Mouse (Mus musculus): ENCODE measurements at regions not wholly inside any gene's neighbourhood (a gene's known extent, or its start where the extent isn't known, plus 50 kb on each side); places are given as distances from the start of the nearest gene placed in this dataset.
A peak's percentile ranks its signal among the peaks of the same experiment; 100 is the strongest.

DNA sequence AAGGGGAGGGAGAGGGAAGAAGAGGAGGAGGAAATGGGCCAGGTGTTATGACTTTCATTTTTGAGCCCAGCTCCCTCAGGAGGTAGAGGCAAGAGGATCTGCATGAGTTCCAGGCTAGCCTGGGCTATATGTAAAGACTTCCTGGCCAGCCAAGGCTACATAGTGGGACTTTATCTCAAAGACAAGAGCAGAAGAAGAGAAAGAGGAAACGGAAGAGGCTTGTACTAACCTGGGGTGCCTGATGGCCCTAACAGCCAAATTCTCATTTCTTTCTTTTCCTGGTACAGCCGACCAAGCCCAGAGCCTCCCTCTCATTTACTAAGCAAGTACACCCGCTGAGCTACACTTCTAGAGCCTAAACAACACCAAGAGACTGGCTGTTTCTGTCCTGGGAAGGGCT lies 56.0 kb upstream of the Slc2a1 start:
- Histone ChIP-seq H3K36me3 (ENCODE audit: control insufficient read depth, insufficient read depth, low read length, poor library complexity, severe bottlenecking) (no peaks in the 10 kb centered on the region), H3K27me3 (ENCODE audit: control insufficient read depth, insufficient read depth, low read length, poor library complexity, severe bottlenecking) (no peaks in the 10 kb centered on the region)
- DNase-seq (ENCODE audit: low read depth, low spot score): peak; percentile 12

GRCm38 (mm10) chr4:119053241-119053640 lies 55.3 kb upstream of the Slc2a1 start:
- DNase-seq (ENCODE audit: low read depth, low spot score): no peak
- Histone ChIP-seq H3K36me3 (ENCODE audit: control insufficient read depth, insufficient read depth, low read length, poor library complexity, severe bottlenecking) (no peaks in the 10 kb centered on the region), H3K27me3 (ENCODE audit: control insufficient read depth, insufficient read depth, low read length, poor library complexity, severe bottlenecking) (no peaks in the 10 kb centered on the region)

DNA sequence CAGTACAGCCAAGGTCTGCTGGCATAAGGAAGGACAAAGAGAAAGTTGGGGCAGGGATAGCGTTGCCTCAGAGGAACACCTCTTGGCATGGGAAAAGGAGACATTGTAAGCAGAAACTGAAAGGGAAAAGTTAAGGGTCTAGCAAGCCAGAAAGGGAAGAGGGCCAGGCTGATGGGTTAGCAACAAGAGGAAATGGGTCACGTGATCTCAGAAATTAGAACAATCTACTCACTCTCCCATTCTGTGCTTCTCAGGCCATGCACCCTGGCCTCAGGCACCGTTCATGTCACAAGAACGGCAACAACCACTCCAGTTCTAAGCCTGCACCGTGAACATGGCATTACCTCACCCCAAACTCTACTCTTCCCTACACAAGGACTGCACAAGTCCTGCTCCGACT lies 54.8 kb upstream of the Slc2a1 start:
- peak; percentile 4 for DNase-seq (ENCODE audit: low read depth, low spot score)
- Histone ChIP-seq H3K27me3 (ENCODE audit: control insufficient read depth, insufficient read depth, low read length, poor library complexity, severe bottlenecking) (no peaks in the 10 kb centered on the region), H3K36me3 (ENCODE audit: control insufficient read depth, insufficient read depth, low read length, poor library complexity, severe bottlenecking) (no peaks in the 10 kb centered on the region)

DNA sequence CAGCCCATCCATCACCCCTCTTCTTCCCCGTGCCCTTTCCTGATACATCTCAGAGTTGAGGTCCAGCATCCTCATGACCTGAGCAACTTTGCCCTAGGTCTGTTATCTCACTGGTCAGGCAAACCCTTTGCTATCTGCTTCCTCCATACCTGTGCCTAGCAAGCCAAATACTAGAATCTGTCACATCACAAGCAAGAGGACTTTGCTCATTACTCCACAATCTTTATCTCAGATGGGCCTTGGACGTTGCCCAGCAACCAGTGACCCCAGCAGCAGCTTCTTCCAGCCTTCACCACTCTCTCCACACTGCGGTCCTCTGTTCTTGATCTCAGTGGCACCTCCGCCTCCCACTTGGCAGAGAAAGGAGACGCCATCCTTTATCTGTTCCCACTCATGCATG lies 54.4 kb upstream of the Slc2a1 start:
- no peak for DNase-seq (ENCODE audit: low read depth, low spot score)
- Histone ChIP-seq H3K27me3 (ENCODE audit: control insufficient read depth, insufficient read depth, low read length, poor library complexity, severe bottlenecking) (no peaks in the 10 kb centered on the region), H3K36me3 (ENCODE audit: control insufficient read depth, insufficient read depth, low read length, poor library complexity, severe bottlenecking) (no peaks in the 10 kb centered on the region)

- DNase-seq (ENCODE audit: low read depth, low spot score): no peak
- no peaks in the 10 kb centered on the region for H3K27me3 ChIP-seq (ENCODE audit: control insufficient read depth, insufficient read depth, low read length, poor library complexity, severe bottlenecking)
- H3K36me3 ChIP-seq (ENCODE audit: control insufficient read depth, insufficient read depth, low read length, poor library complexity, severe bottlenecking): no peaks in the 10 kb centered on the region
Measured at GRCm38 (mm10) chr4:119057191-119057590, 51.3 kb upstream of the Slc2a1 start.

DNA sequence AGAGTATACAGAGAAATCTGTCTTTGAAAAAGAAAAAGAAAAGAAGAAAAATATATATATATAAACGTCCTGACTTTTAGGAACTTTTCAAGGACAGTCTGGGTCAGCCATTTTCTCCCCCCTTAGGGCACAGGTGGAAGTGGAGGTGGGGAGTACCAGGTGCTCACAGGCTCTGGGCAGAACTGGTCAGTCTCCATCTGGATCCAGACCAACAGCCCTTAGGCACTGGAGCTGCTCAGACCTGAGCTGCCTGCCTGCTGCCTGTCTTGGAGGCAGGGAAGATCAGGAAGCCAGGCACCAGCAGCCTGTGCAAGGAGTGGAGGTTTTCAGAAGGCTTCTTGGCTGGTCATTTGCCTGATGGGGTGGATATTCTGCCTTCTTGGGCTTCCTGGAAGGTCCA lies 50.7 kb upstream of the Slc2a1 start:
- Histone ChIP-seq H3K27me3 (ENCODE audit: control insufficient read depth, insufficient read depth, low read length, poor library complexity, severe bottlenecking) (no peaks in the 10 kb centered on the region), H3K36me3 (ENCODE audit: control insufficient read depth, insufficient read depth, low read length, poor library complexity, severe bottlenecking) (no peaks in the 10 kb centered on the region)
- DNase-seq (ENCODE audit: low read depth, low spot score): no peak

All from splenic B cell, adult 2 months (primary cell).